Mouse (Mus musculus) lung, adult 2 months (tissue): ENCODE measurements at regions not wholly inside any gene's neighbourhood (a gene's known extent, or its start where the extent isn't known, plus 50 kb on each side); places are given as distances from the start of the nearest gene placed in this dataset.

Source experiments
- CTCF ChIP-seq: fragments of 200-500 bp; IDR thresholded peaks from 2 replicates; pipeline ENCODE4 v1.5.1; 2011; ENCODE audit warnings: mild to moderate bottlenecking, low read length, control low read depth; ENCODE audit not compliant: insufficient read depth
- POLR2A ChIP-seq: fragments of 200-500 bp; IDR thresholded peaks from 2 replicates; pipeline ENCODE4 v1.6.1; 2011; ENCODE audit warnings: low read depth, mild to moderate bottlenecking, control low read depth, low read length, borderline replicate concordance; ENCODE audit errors: extremely low read depth

- TF ChIP-seq POLR2A, result no peak
- no peak for TF ChIP-seq CTCF
These were observed 57.8 kb upstream of the Xpr1 start for GRCm38 (mm10) chr1:155474973-155475372.
